Mouse (Mus musculus): ENCODE data around the gene Rsl1. TPM values are rescaled to one million over a fixed set of nuclear protein-coding genes. Genes with fewer than 3 reads are reported as not detected.

The Rsl1 gene
- 8.6 TPM for total RNA-seq (2023)

GRCm38 (mm10) chr13:67172991-67173722 lies at the start of gene Rsl1:
Rsl1 (plus strand) TSS chr13:67173182.

GRCm38 (mm10) chr13:67194340-67194894 lies 21.4 kb downstream of the Rsl1 start, which contains the start of gene Zfp455:
Zfp455 (plus strand) TSS chr13:67194506.

Other genes with a start within 250 kb of the Rsl1 start
- gene Zfp712, start 112.0 kb upstream of the Rsl1 start, total RNA-seq (2023), result 4.1 TPM
- not detected for gene Zfp708, start 75.2 kb upstream of the Rsl1 start, total RNA-seq (2023)
- 4.1 TPM for gene Gm28557, start 64.6 kb upstream of the Rsl1 start, total RNA-seq (2023)
- not detected for gene Rslcan18, start 56.9 kb upstream of the Rsl1 start, total RNA-seq (2023)
- 3.9 TPM for gene Zfp759, start 51.5 kb upstream of the Rsl1 start, total RNA-seq (2023)
- gene Zfp455, start 21.3 kb downstream of the Rsl1 start, total RNA-seq (2023), result 1.3 TPM
- gene Zfp458, start 105.3 kb downstream of the Rsl1 start, total RNA-seq (2023), result 2.2 TPM
- gene Zfp457, start 133.3 kb downstream of the Rsl1 start, total RNA-seq (2023), result 1.4 TPM
- 12.2 TPM for gene Zfp595, start 159.4 kb downstream of the Rsl1 start, total RNA-seq (2023)
- gene Gm28044, start 187.4 kb downstream of the Rsl1 start, total RNA-seq (2023), result not detected
- gene Zfp953, start 187.4 kb downstream of the Rsl1 start, total RNA-seq (2023), result 9.0 TPM
- gene Gm28041, start 202.6 kb downstream of the Rsl1 start, total RNA-seq (2023), result 3.4 TPM
- 7.4 TPM for gene Zfp456, start 202.6 kb downstream of the Rsl1 start, total RNA-seq (2023)
- 19.0 TPM for gene Zfp429, start 226.6 kb downstream of the Rsl1 start, total RNA-seq (2023)
- gene Zfp459, start 248.2 kb downstream of the Rsl1 start, total RNA-seq (2023), result 3.3 TPM